Mouse (Mus musculus) left cerebral cortex, adult 6 months (tissue): ENCODE measurements around the gene Sept9. TPM values are rescaled to one million over a fixed set of nuclear protein-coding genes. Genes with fewer than 3 reads are reported as not detected.

ENCODE experiments used
- long read RNA-seq, 2 experiments: library from polyadenylated mRNA; unstranded; transcript quantifications; one replicate each; pipeline ENCODE4 v2.0.0; 2019 to 2020
- polyA plus RNA-seq: library from polyadenylated mRNA; unstranded; fragments of <200 nt; fragmentation: Nextera tagmentation; gene quantifications from 2 replicates; pipeline ENCODE4 v1.2.3, GENCODE M21; 2021

Gene Sept9
- 15.9 and 28.3 TPM in 2 replicates for polyA plus RNA-seq
- long read RNA-seq, experiment 1, transcript Sept9-204 (10 exons, 2,932 nt), result major isoform, 47 of 158 reads
- long read RNA-seq, experiment 1, transcript Sept9-205 (11 exons, 3,869 nt), result minor isoform, 6 of 158 reads
- long read RNA-seq, experiment 1, transcript Sept9-201 (11 exons, 3,784 nt), result minor isoform, 36 of 158 reads
- long read RNA-seq, experiment 1, transcript Sept9-203 (10 exons, 2,924 nt), result minor isoform, 12 of 158 reads
- long read RNA-seq, experiment 1, partial matches to known transcripts, result 45 of 158 reads
- long read RNA-seq, experiment 1, other reads (novel, unspliced or antisense), result 12 of 158 reads
- long read RNA-seq, experiment 2, partial matches to known transcripts, result 14 of 21 reads
- long read RNA-seq, experiment 2, other reads (novel, unspliced or antisense), result 2 of 21 reads

GRCm38 (mm10) chr11:117199282-117200175 is at the start of gene Sept9:
Gene Sept9 (plus strand): TSS chr11:117199661.

Other genes starting within 250 kb of the Sept9 start
- 71.7 and 74.2 TPM in 2 replicates for gene Sec14l1, start 84.5 kb upstream of the Sept9 start, polyA plus RNA-seq